Mouse (Mus musculus): ENCODE data around the gene Grifin. TPM values are rescaled to one million over a fixed set of nuclear protein-coding genes. Genes with fewer than 3 reads are reported as not detected.
A peak's percentile ranks its signal among the peaks of the same experiment; 100 is the strongest.

Grifin gene
- polyA plus RNA-seq, 1 experiment = not detected

DNA sequence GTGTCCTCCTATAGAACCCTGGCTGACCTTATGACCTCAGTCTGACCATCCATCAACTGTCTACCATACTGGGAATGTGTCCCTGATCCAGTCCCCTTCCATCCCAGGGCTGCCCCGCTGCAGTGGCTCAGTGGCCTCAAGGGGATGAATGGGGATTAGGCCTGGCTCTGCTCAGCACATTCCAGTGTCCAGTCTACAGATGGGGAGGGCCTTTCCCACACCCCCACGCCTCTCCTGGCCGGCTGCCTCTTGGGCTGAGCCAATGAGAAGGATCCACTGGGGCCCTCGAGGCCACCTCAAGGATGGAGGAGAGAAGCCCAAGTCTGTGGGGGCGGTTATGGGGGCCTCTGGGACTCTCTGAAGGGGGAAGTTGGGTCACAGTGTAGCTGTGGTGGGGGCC is 580 bp upstream of the Grifin start:
- no peak for DNase-seq (ENCODE audit: low read depth, low spot score)
- 70% methylated on average over 5 of the region's 5 CpGs for WGBS

DNA sequence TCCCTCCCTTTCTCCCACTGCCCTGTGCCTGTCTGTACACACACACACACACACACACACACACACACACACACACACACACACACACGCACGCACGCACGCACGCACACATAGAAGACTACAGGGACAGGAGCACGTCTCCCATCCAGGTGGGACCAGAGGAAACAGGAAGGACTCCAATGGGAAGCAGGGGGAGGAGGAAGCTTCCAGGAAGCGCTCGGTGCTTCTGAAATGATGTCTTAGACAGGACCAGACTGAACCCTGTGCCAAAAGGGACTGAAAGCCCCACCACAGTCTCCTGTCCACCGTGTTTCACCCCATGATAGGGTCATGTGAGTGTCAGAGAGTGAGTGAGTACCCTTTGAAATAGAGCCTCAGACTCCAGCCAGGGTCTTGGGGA is 2.3 kb downstream of the Grifin start:
- no peak for DNase-seq (ENCODE audit: low read depth, low spot score)

DNA sequence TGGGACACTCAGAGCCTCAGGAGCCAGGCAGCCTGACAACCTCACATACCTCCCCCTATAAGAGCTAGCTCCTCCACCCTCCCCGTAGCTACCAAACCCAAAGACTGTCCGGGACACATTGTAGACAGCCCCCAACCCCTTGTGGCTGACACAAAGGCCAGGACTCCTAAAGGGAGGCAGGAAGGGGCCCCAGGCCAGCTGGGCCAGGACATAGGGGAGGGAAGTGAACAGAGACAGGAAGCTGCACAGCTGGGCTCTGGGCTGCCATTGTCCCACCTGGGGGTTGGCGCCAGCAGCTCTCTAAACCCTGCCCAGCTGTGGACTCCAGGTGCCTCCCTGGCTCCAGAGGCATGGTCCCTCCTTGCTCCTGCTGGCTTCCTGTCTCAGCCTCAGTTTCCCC is 8.0 kb downstream of the Grifin start:
- DNase-seq (ENCODE audit: low read depth, low spot score) = no peak
- 74% methylated on average over 3 of the region's 3 CpGs for WGBS

More for the DNA sequence above, 2.3 kb downstream of the Grifin start:
- 82% methylated on average over 9 of the region's 9 CpGs for whole genome bisulfite sequencing

- DNase-seq (ENCODE audit: low read depth, low spot score) = no peak
- 54% methylated on average over 7 of the region's 7 CpGs for WGBS
Observed at GRCm38 (mm10) chr5:140553719-140554118, 11.2 kb downstream of the Grifin start.

DNA sequence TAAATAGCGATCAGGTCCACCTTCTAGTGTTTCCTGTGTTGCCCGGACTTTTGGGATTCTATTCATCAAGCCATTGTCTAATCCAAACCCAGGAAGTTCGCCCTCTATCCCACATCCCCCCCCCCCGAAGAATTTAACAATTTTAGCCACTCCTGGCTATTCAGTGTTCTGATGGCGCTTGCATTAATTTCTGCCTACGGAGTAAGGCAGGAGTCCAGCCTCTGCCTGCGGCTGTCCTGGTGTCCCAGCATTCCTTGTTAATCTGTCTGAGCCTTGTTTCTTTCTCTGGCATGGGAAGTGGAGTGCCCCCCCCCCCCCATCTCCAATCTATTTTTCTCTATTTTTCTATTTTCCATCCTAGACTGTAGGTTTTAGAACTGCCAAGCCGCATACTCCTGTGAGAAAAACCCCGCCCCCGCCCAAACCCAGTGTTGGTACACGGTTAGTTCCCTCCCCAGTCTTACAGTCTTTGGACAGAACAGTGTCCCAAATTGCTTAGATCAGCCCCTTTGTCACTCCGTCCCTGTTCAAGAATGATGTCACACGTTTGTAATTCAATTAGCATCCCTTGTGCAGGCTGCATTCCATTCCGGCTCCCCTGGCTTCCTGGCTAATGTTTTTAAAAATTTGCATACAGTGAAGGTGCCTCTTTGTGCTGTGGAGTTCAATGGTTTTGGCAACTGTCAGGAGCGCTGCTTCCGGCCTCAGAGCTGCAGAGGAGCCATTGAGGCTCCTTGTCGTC is 15.4 kb downstream of the Grifin start:
- 32% methylated on average over 17 of the region's 17 CpGs for WGBS

DNA sequence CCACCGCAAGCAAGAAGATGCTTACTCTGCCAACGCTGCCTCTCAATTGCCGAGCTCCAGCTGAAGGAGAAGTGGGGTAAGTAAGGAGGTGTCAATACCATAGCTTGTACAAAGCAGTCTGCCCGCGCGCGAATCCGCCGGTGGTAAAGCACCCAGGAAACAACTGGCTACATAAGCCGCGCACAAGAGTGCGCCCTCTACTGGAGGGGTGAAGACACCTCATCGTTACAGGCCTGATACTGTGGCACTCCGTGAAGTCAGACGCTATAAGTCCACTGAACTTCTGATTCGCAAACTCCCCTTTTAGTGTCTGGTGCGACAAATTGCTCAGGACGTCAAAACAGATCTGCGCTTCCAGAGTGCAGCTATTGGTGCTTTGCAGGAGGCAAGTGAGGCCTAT is 18.5 kb downstream of the Grifin start:
- no peak for DNase-seq (ENCODE audit: low read depth, low spot score)
- WGBS = 82% methylated on average over 19 of the region's 19 CpGs

More for the DNA sequence above, 15.4 kb downstream of the Grifin start:
- DNase-seq (ENCODE audit: low read depth, low spot score) = no peak

GRCm38 (mm10) chr5:140545651-140546050 is 19.2 kb downstream of the Grifin start:
- 38% methylated on average over 6 of the region's 6 CpGs for WGBS
- no peak for DNase-seq (ENCODE audit: low read depth, low spot score)

GRCm38 (mm10) chr5:140542811-140543575 is 21.9 kb downstream of the Grifin start:
- no peak for DNase-seq (ENCODE audit: low read depth, low spot score)
- WGBS = 68% methylated on average over 9 of the region's 9 CpGs

GRCm38 (mm10) chr5:140540106-140540505 is 24.8 kb downstream of the Grifin start:
- 15% methylated on average over 8 of the region's 8 CpGs for WGBS
- peak; percentile 40 for DNase-seq (ENCODE audit: low read depth, low spot score)

GRCm38 (mm10) chr5:140538111-140538683 is 26.7 kb downstream of the Grifin start:
- no peak for DNase-seq (ENCODE audit: low read depth, low spot score)
- WGBS = 74% methylated on average over 13 of the region's 13 CpGs

DNA sequence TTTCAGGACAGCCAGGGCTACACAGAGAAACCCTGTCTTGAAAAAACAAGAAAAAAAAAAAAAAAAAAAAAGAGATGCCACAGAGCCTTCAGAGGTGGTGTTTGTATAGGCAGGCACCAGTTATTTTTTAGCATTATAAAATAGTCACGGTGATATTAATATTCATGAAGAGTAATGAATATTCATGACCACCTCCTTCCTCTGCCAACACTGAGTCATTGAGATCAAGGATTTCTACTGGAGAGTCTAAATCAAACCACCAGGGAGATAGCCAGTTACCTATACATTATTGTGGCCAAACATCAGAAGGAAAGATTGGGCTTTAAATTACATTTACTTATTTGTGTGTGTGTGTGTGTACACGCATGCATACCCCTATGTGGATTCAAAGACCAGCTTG is 38.1 kb downstream of the Grifin start:
- 87% methylated on average over 2 of the region's 2 CpGs for WGBS

GRCm38 (mm10) chr5:140521196-140521595 is 43.7 kb downstream of the Grifin start:
- no peak for DNase-seq (ENCODE audit: low read depth, low spot score)
- 62% methylated on average over 1 of the region's 1 CpGs for WGBS

More for the DNA sequence above, 38.1 kb downstream of the Grifin start:
- DNase-seq (ENCODE audit: low read depth, low spot score) = no peak

- DNase-seq (ENCODE audit: low read depth, low spot score) = no peak
- WGBS = 17% methylated on average over 4 of the region's 4 CpGs
Observed at GRCm38 (mm10) chr5:140517921-140518230, 47.0 kb downstream of the Grifin start.

GRCm38 (mm10) chr5:140517159-140517920 is 47.5 kb downstream of the Grifin start:
- 78% methylated on average over 21 of the region's 21 CpGs for WGBS

GRCm38 (mm10) chr5:140514799-140515486 is 49.9 kb downstream of the Grifin start:
- no peak for DNase-seq (ENCODE audit: low read depth, low spot score)
- WGBS = 36% methylated on average over 7 of the region's 7 CpGs

More at GRCm38 (mm10) chr5:140517159-140517920, 47.5 kb downstream of the Grifin start:
- DNase-seq (ENCODE audit: low read depth, low spot score) = no peak

DNA sequence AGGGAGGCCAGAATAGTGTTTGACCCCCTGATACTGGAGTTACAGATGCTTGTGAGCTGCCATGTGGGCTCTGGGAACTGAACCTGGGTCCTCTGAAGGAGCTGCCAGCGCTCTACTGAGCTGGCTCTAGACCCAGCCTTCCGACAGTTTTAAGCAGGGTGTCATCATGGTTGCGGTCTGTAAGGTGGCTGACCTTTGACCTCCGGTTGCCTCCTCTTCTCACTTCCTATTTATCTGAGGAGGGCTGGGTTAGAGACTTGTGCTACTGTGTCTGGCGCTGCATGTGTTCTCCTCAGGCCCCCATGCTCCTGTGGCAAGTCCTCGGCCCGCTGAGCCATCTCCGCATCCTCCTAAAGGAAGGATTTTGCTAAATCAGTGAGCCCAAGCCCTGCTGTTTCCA is 51.0 kb downstream of the Grifin start:
- WGBS = 81% methylated on average over 8 of the region's 8 CpGs

More for the DNA sequence above, 51.0 kb downstream of the Grifin start:
- DNase-seq (ENCODE audit: low read depth, low spot score) = no peak

Measured in large intestine, adult 2 months (tissue).